Mouse (Mus musculus) left cerebral cortex, adult 8-10 months (tissue): ENCODE measurements around the gene Rbms3. TPM values are rescaled to one million over a fixed set of nuclear protein-coding genes. Genes with fewer than 3 reads are reported as not detected.

Experiments used
- DNase-seq, 2 experiments: peaks; one replicate each; pipeline ENCODE4 v3.0.0; 2022; ENCODE audit warnings: low spot score in 2 of 2
- total RNA-seq, 4 experiments: library from RNA; stranded (reverse); gene quantifications; 2 replicates each; pipeline ENCODE4 v1.2.4; 2022

Gene Rbms3
- total RNA-seq, 4 experiments from 2014 or later, result 12.4 to 18.1 (median 13.6) TPM

GRCm38 (mm10) chr9:116911781-116912492 lies 717.8 kb downstream of the Rbms3 start:
- no peak for DNase-seq

GRCm38 (mm10) chr9:116909511-116909910 lies 720.2 kb downstream of the Rbms3 start:
- DNase-seq, result no peak

GRCm38 (mm10) chr9:116906955-116907354 lies 722.8 kb downstream of the Rbms3 start:
- DNase-seq, result no peak

GRCm38 (mm10) chr9:116905646-116906045 lies 724.1 kb downstream of the Rbms3 start:
- no peak for DNase-seq

- no peak for DNase-seq
These were observed 726.3 kb downstream of the Rbms3 start for GRCm38 (mm10) chr9:116903304-116903993.

GRCm38 (mm10) chr9:116899403-116899802 lies 730.3 kb downstream of the Rbms3 start:
- no peak for DNase-seq

- no peak for DNase-seq
These were observed 742.6 kb downstream of the Rbms3 start for GRCm38 (mm10) chr9:116886973-116887680.

GRCm38 (mm10) chr9:116885617-116886016 lies 744.1 kb downstream of the Rbms3 start:
- DNase-seq, result no peak

GRCm38 (mm10) chr9:116880503-116880902 lies 749.2 kb downstream of the Rbms3 start:
- DNase-seq, result no peak

GRCm38 (mm10) chr9:116879600-116880457 lies 749.9 kb downstream of the Rbms3 start:
- DNase-seq, result no peak

GRCm38 (mm10) chr9:116876786-116877185 lies 752.9 kb downstream of the Rbms3 start:
- no peak for DNase-seq

- no peak for DNase-seq
These were observed 755.8 kb downstream of the Rbms3 start for GRCm38 (mm10) chr9:116873976-116874320.

GRCm38 (mm10) chr9:116873033-116873975 lies 756.4 kb downstream of the Rbms3 start:
- DNase-seq, result peak; percentile 8 to 10

GRCm38 (mm10) chr9:116872346-116872745 lies 757.4 kb downstream of the Rbms3 start:
- no peak for DNase-seq

- no peak for DNase-seq
These were observed 758.1 kb downstream of the Rbms3 start for GRCm38 (mm10) chr9:116871576-116871975.

GRCm38 (mm10) chr9:116866060-116866459 lies 763.7 kb downstream of the Rbms3 start:
- no peak for DNase-seq

- no peak for DNase-seq
These were observed 766.1 kb downstream of the Rbms3 start for GRCm38 (mm10) chr9:116863626-116864025.

GRCm38 (mm10) chr9:116862341-116862740 lies 767.4 kb downstream of the Rbms3 start:
- no peak for DNase-seq

GRCm38 (mm10) chr9:116857861-116858595 lies 771.7 kb downstream of the Rbms3 start:
- DNase-seq, result no peak

- peak in 1 of 2 experiments; percentile 6 for DNase-seq
These were observed 772.6 kb downstream of the Rbms3 start for GRCm38 (mm10) chr9:116857151-116857550.
